Mouse (Mus musculus): ENCODE measurements around the gene C130032M10Rik. TPM values are rescaled to one million over a fixed set of nuclear protein-coding genes. Genes with fewer than 3 reads are reported as not detected.

C130032M10Rik gene
- total RNA-seq, 2 experiments from 2014 or later, result not detected

DNA sequence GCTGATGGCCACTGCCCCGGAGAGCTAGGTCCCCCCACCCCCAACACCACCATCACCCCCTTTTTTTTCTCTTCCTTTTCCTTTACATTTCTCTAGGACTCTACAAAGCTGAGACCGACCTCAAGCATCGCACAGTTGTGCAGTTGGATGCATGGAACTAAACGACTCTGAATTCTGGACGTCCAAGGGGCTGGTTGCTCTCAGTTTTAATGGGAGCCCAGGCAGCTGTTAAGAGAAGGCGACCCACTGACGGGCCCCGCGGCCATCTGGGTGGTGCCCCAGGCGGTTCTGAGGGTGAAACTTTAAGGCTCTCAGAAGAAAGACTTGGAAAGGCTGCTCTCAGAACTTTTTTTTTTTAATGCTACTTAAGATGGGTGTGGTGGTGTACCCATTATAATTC is 49.2 kb downstream of the C130032M10Rik start:
- DNase-seq (ENCODE audit: low spot score in 2 of 2), result no peak
- intact Hi-C loops (cut with DNase I), result no loop called here

Other genes with a start within 250 kb of the C130032M10Rik start
- gene Bcl2a1c, start 185.6 kb upstream of the C130032M10Rik start, total RNA-seq (2021), result not detected
- 1 to 10 TPM; 6.5 to 7.8 TPM for gene Crtap, start 125.0 kb upstream of the C130032M10Rik start, total RNA-seq (2021)
- gene Glb1, start 114.6 kb upstream of the C130032M10Rik start, total RNA-seq (2021), result 10 to 100 TPM; 24.5 to 26.5 TPM
- 10 to 100 TPM; 10.3 to 11.5 TPM for gene Tmppe, start 114.6 kb upstream of the C130032M10Rik start, total RNA-seq (2021)
- not detected for gene Ccr4, start 10.8 kb upstream of the C130032M10Rik start, total RNA-seq (2021)
- gene Trim71, start 48.7 kb downstream of the C130032M10Rik start, total RNA-seq (2021), result under 1 TPM; 0.77 to 0.94 TPM
- 10 to 100 TPM; 38.2 to 51.7 TPM for gene Cnot10, start 124.5 kb downstream of the C130032M10Rik start, total RNA-seq (2021)
- gene Dync1li1, start 173.1 kb downstream of the C130032M10Rik start, total RNA-seq (2021), result 10 to 100 TPM; 91.3 to 92.5 TPM
- 10 to 100 TPM; 19.0 to 21.5 TPM for gene Cmtm6, start 215.4 kb downstream of the C130032M10Rik start, total RNA-seq (2021)

Measured in left cerebral cortex, postnatal 36 days (tissue).